Mouse (Mus musculus) heart, adult 2 months (tissue): ENCODE data around the gene Golga5. TPM values are rescaled to one million over a fixed set of nuclear protein-coding genes. Genes with fewer than 3 reads are reported as not detected.
A peak's percentile ranks its signal among the peaks of the same experiment; 100 is the strongest.

Experiments
- DNase-seq, 2 experiments: peaks; one replicate each; pipeline ENCODE4 v3.0.0; 2021
- H3K27ac ChIP-seq: fragments of 200-600 bp; 2 replicates; pipeline ENCODE4 v1.8.1; 2022
- H3K27me3 ChIP-seq: fragments of 200-500 bp; 2 replicates; pipeline ENCODE4 v1.6.1; 2012; ENCODE audit warnings: mild to moderate bottlenecking, low read length, inconsistent platforms, mixed read lengths; ENCODE audit not compliant: control insufficient read depth, insufficient read depth
- H3K36me3 ChIP-seq: fragments of 200-500 bp; 2 replicates; pipeline ENCODE4 v1.6.1; 2012; ENCODE audit warnings: low read length, inconsistent platforms; ENCODE audit not compliant: control insufficient read depth, insufficient read depth
- H3K4me1 ChIP-seq: fragments of 200-500 bp; 2 replicates; pipeline ENCODE4 v1.6.1; 2011; ENCODE audit warnings: low read length; ENCODE audit not compliant: control insufficient read depth, insufficient read depth
- H3K4me3 ChIP-seq: fragments of 200-600 bp; 2 replicates; pipeline ENCODE4 v1.8.1; 2022
- H3K79me2 ChIP-seq: fragments of 200-500 bp; replicated peaks from 2 replicates; pipeline ENCODE4 v1.6.1; 2012; ENCODE audit warnings: mild to moderate bottlenecking, inconsistent platforms, low read length, moderate library complexity, mixed read lengths; ENCODE audit not compliant: control insufficient read depth, insufficient read depth
- H3K9ac ChIP-seq: fragments of 200-500 bp; 2 replicates; pipeline ENCODE4 v1.6.1; 2012; ENCODE audit warnings: low read depth, mild to moderate bottlenecking, control low read depth, inconsistent platforms, low read length, mixed read lengths
- CTCF ChIP-seq: fragments of 200-600 bp; IDR thresholded peaks from 2 replicates; pipeline ENCODE4 v1.8.1; 2022; ENCODE audit warnings: antibody characterized with exemption, mild to moderate bottlenecking, moderate library complexity
- EP300 ChIP-seq: fragments of 200-500 bp; IDR thresholded peaks from 2 replicates; pipeline ENCODE4 v1.6.1; 2011; ENCODE audit warnings: low read depth, low read length, control low read depth; ENCODE audit not compliant: insufficient read depth
- POLR2A ChIP-seq: fragments of 200-500 bp; IDR thresholded peaks from 2 replicates; pipeline ENCODE4 v1.6.1; 2011; ENCODE audit warnings: mild to moderate bottlenecking, low read depth, low read length, control low read depth; ENCODE audit not compliant: insufficient read depth
- WGBS: fragments of 180-500 bp; shearing (Covaris S2); methylation state at CpG from one replicate; pipeline ENCODE4 v1.1.7; 2018; 5-methylcytosine and 5-hydroxymethylcytosine counted together
- intact Hi-C: fragments of 180-260 bp; cut with DNase I; formaldehyde crosslinking; loops from one replicate; pipeline ENCODE4 v1.15.1; 2025
- long read RNA-seq: library from polyadenylated mRNA; stranded (forward); transcript quantifications from one replicate; pipeline ENCODE4 v2.0.0, GENCODE M21; 2021
- polyA plus RNA-seq: library from polyadenylated mRNA; depleted of rRNA; stranded (reverse); fragments of >200 nt; gene quantifications from 2 replicates; pipeline ENCODE4 v1.2.3, GENCODE M21; 2012; rRNA removed
- total RNA-seq, 2 experiments: library from RNA; stranded (reverse); gene quantifications; 2 replicates each; pipeline ENCODE4 v1.2.3; 2021

The Golga5 gene
- total RNA-seq, result 10 to 100 TPM; 25.1 to 28.0 TPM
- polyA plus RNA-seq, result 10.1 and 17.2 TPM in 2 replicates
- long read RNA-seq, transcript Golga5-202 (13 exons, 2,827 nt), result major isoform, 32 of 44 reads
- long read RNA-seq, partial matches to known transcripts, result 6 of 44 reads
- long read RNA-seq, other reads (novel, unspliced or antisense), result 3 of 44 reads

- peak; percentile 99 to 100 for DNase-seq
- intact Hi-C loops, result loop anchor here (5.0 to 10.0 kb wide), 2 partner anchors 214 to 492 kb away; partner anchors contain the start of gene Cpsf2
- H3K27me3 ChIP-seq, result no peaks in the 10 kb centered on the region
- peaks cover 3% of the 10 kb centered on the region; the same call in 1 of the 2 replicates for H3K4me1 ChIP-seq
- TF ChIP-seq CTCF (no peak), POLR2A (peak; percentile 75)
- H3K36me3 ChIP-seq, result peaks cover 7% of the 10 kb centered on the region
- peak within 1 kb of the TSS; percentile 83 for H3K27ac ChIP-seq
- peak within 1 kb of the TSS; percentile 75 for H3K4me3 ChIP-seq
- under 1% methylated on average over 86 of the region's 86 CpGs for whole genome bisulfite sequencing
- H3K79me2 ChIP-seq, result peaks cover 2% of the 10 kb centered on the region; the same call in 1 of the 2 replicates
- H3K9ac ChIP-seq, result peak within 1 kb of the TSS; percentile 87
Observed at GRCm38 (mm10) chr12:102468894-102469764, at the start of gene Golga5. TSS of gene Golga5 (plus strand) at chr12:102469135.

- H3K9ac ChIP-seq, result no peak overlapping the region
- intact Hi-C loops, result loop anchor here (5.0 to 10.0 kb wide), 2 partner anchors 33 to 165 kb away; no protein-coding TSS in a partner anchor
Observed at GRCm38 (mm10) chr12:102419544-102419943, 49.4 kb upstream of the Golga5 start.

GRCm38 (mm10) chr12:102420168-102420890 lies 48.6 kb upstream of the Golga5 start:
- no peaks in the 10 kb centered on the region for H3K79me2 ChIP-seq
- H3K27ac ChIP-seq, result peak overlapping the region; percentile 18
- TF ChIP-seq CTCF (no peak), EP300 (no peak), POLR2A (no peak)
- H3K27me3 ChIP-seq, result no peaks in the 10 kb centered on the region
- no peak overlapping the region for H3K4me3 ChIP-seq
- H3K36me3 ChIP-seq, result peaks cover 8% of the 10 kb centered on the region
- H3K4me1 ChIP-seq, result peaks cover 14% of the 10 kb centered on the region
- intact Hi-C loops, result no loop called here
- H3K9ac ChIP-seq, result no peak overlapping the region
- 39% methylated on average over 10 of the region's 10 CpGs for WGBS
- DNase-seq, result peak in 1 of 2 experiments; percentile 15

More at GRCm38 (mm10) chr12:102419544-102419943, 49.4 kb upstream of the Golga5 start:
- Histone ChIP-seq H3K79me2 (no peaks in the 10 kb centered on the region), H3K27me3 (no peaks in the 10 kb centered on the region), H3K4me3 (no peak overlapping the region), H3K4me1 (peaks cover 16% of the 10 kb centered on the region), H3K27ac (peak overlapping the region; percentile 18; the same call in 1 of the 2 replicates), H3K36me3 (peaks cover 5% of the 10 kb centered on the region)
- DNase-seq, result no peak
- 72% methylated on average over 3 of the region's 3 CpGs for WGBS
- TF ChIP-seq CTCF (no peak), POLR2A (no peak), EP300 (no peak)

DNA sequence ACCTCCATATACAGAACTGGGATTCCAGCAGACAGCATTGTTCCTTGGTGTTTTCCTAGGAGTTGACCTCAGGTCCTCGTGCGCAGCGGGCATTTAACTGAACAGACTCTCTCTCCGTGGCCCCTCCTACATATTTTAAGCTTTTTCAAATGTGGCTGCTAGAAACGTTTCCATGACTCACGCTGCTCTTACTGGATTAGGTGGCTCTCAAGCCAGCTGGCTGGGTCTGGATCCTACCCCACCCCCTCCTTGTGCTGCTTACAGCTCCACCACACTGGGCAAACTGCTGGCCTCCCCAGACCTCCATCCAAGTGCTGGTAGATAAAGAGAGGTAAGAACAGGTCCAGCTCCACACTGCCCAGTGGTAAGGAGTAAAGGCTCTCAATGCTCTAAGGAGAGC lies 46.9 kb upstream of the Golga5 start:
- DNase-seq, result peak; percentile 59 to 84
- H3K4me1 ChIP-seq, result peaks cover 8% of the 10 kb centered on the region
- peak overlapping the region; percentile 73 for H3K27ac ChIP-seq
- intact Hi-C loops, result no loop called here
- H3K4me3 ChIP-seq, result no peak overlapping the region
- TF ChIP-seq CTCF (no peak), EP300 (0 out of 2 replicates have a peak, but pooled peaks have one; percentile 63)
- H3K79me2 ChIP-seq, result no peaks in the 10 kb centered on the region
- H3K36me3 ChIP-seq, result peaks cover 3% of the 10 kb centered on the region
- no peaks in the 10 kb centered on the region for H3K27me3 ChIP-seq
- no peak overlapping the region for H3K9ac ChIP-seq
- WGBS, result 29% methylated on average over 6 of the region's 6 CpGs

- peaks cover 8% of the 10 kb centered on the region for H3K4me1 ChIP-seq
- no peak overlapping the region for H3K9ac ChIP-seq
- DNase-seq, result no peak
- H3K27ac ChIP-seq, result peak overlapping the region; percentile 44; the same call in 1 of the 2 replicates
- H3K27me3 ChIP-seq, result no peaks in the 10 kb centered on the region
- intact Hi-C loops, result no loop called here
- no peaks in the 10 kb centered on the region for H3K79me2 ChIP-seq
- H3K4me3 ChIP-seq, result no peak overlapping the region
- H3K36me3 ChIP-seq, result peaks cover 3% of the 10 kb centered on the region
- 82% methylated on average over 11 of the region's 11 CpGs for WGBS
- TF ChIP-seq POLR2A (no peak), CTCF (no peak), EP300 (no peak)
Observed at GRCm38 (mm10) chr12:102422623-102423320, 46.2 kb upstream of the Golga5 start.
